Mouse (Mus musculus): ENCODE measurements around the gene Rrp1b.

DNA sequence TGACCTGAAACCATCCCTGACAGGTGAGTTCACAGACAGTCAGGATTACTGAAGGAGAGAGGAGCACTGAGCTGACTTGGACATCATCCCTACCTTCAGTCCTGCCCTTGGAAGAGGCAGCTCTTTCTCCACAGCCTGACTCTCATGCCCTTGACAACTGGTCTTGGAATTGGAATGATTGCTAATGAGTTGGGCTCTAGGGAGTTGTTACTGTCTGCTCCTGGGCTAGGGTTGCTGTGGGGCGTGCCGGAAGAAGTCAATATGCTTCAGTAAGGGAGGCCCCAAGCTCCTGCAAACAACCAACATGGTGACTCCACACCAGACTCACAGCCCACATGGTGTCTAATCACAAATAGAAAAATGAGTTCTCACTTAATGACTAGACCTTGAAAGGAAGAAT lies 21.9 kb downstream of the Rrp1b start:
- TF ChIP-seq CTCF (IDR thresholded peaks at IDR 0.05; ENCODE audit: low read depth), result no peak
- TF ChIP-seq EP300 (IDR thresholded peaks at IDR 0.05; ENCODE audit: low read depth), result no peak
